Mouse (Mus musculus): Measurements from ENCODE around the gene Ncor2.

Ncor2 gene

GRCm38 (mm10) chr5:125150951-125151564 lies 28.0 kb downstream of the Ncor2 start:
- TF ChIP-seq GATA4 (IDR thresholded peaks at IDR 0.05; ENCODE audit: insufficient replicate concordance, low read length) = no peak

GRCm38 (mm10) chr5:125149142-125149541 lies 29.9 kb downstream of the Ncor2 start:
- no peak for TF ChIP-seq GATA4 (IDR thresholded peaks at IDR 0.05; ENCODE audit: insufficient replicate concordance, low read length)

- no peak for TF ChIP-seq GATA4 (IDR thresholded peaks at IDR 0.05; ENCODE audit: insufficient replicate concordance, low read length)
Observed at GRCm38 (mm10) chr5:125148686-125149085, 30.3 kb downstream of the Ncor2 start.

GRCm38 (mm10) chr5:125148173-125148572 lies 30.8 kb downstream of the Ncor2 start:
- TF ChIP-seq GATA4 (IDR thresholded peaks at IDR 0.05; ENCODE audit: insufficient replicate concordance, low read length) = no peak

- no peak for TF ChIP-seq GATA4 (IDR thresholded peaks at IDR 0.05; ENCODE audit: insufficient replicate concordance, low read length)
Observed at GRCm38 (mm10) chr5:125147124-125147523, 31.9 kb downstream of the Ncor2 start.

GRCm38 (mm10) chr5:125143114-125143872 lies 35.7 kb downstream of the Ncor2 start:
- TF ChIP-seq GATA4 (IDR thresholded peaks at IDR 0.05; ENCODE audit: insufficient replicate concordance, low read length) = no peak

GRCm38 (mm10) chr5:125141916-125142315 lies 37.1 kb downstream of the Ncor2 start:
- no peak for TF ChIP-seq GATA4 (IDR thresholded peaks at IDR 0.05; ENCODE audit: insufficient replicate concordance, low read length)

- TF ChIP-seq GATA4 (IDR thresholded peaks at IDR 0.05; ENCODE audit: insufficient replicate concordance, low read length) = no peak
Observed at GRCm38 (mm10) chr5:125141525-125141880, 37.5 kb downstream of the Ncor2 start.

GRCm38 (mm10) chr5:125140832-125141524 lies 38.0 kb downstream of the Ncor2 start:
- TF ChIP-seq GATA4 (IDR thresholded peaks at IDR 0.05; ENCODE audit: insufficient replicate concordance, low read length) = no peak

GRCm38 (mm10) chr5:125140151-125140699 lies 38.8 kb downstream of the Ncor2 start:
- TF ChIP-seq GATA4 (IDR thresholded peaks at IDR 0.05; ENCODE audit: insufficient replicate concordance, low read length) = peak; percentile 97; the same call in 1 of the 2 replicates

- TF ChIP-seq GATA4 (IDR thresholded peaks at IDR 0.05; ENCODE audit: insufficient replicate concordance, low read length) = no peak
Observed at GRCm38 (mm10) chr5:125139669-125140068, 39.4 kb downstream of the Ncor2 start.

- TF ChIP-seq GATA4 (IDR thresholded peaks at IDR 0.05; ENCODE audit: insufficient replicate concordance, low read length) = no peak
Observed at GRCm38 (mm10) chr5:125138841-125139430, 40.1 kb downstream of the Ncor2 start.

GRCm38 (mm10) chr5:125137672-125138285 lies 41.2 kb downstream of the Ncor2 start:
- TF ChIP-seq GATA4 (IDR thresholded peaks at IDR 0.05; ENCODE audit: insufficient replicate concordance, low read length) = no peak

GRCm38 (mm10) chr5:125136996-125137671 lies 41.9 kb downstream of the Ncor2 start:
- TF ChIP-seq GATA4 (IDR thresholded peaks at IDR 0.05; ENCODE audit: insufficient replicate concordance, low read length) = no peak
